Mouse (Mus musculus): Measurements from ENCODE around the gene Olfr1469.
"Not testable (repeated sequence)": the region's sequence is repeated elsewhere in the genome, so short reads cannot be mapped to it uniquely, and the experiment has no call there.

Olfr1469 gene

DNA sequence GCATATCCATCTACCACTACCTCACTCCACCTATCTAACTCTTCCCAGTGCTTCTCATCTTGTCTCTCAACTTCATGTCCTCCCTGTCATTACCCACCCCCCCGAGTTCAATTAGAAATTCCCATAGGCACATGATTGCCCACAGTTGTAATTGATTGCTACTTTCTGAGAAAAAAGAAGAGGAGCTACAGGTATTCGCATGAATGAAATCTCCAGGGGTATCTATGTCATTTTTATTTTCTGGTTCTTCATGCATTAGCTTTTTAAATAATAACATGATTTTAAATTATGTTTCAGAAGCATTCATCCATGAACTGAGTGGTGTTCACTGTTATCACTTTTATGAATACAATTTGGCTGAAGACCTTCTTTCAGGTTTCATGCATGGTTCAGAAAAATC is at the start of gene Olfr1469:
Olfr1469 (plus strand) TSS at position 301 of the 400 bp plus-strand sequence.
- DNase-seq (ENCODE audit: low read depth, low spot score) = no peak

DNA sequence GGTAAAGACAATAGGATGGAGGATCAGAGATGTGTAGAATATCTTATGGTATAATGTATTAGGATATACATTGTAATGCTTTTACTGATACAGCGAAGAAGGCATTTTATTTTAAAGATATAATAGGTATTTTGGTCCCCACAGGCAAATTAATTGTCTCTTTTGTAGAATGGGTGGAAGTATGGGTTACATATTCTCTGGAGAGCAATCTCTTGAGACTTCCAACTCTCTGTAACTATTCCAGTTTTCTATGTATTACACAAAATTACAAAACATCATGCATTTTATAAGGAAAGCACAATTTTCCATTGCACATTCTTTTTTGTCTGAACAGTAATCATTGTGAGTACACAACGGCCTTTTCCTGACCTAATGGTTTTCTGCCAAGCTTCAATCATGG is 45.7 kb upstream of the Olfr1469 start, which contains the start of gene Olfr1467:
Olfr1467 (plus strand) TSS at position 301 of the 400 bp plus-strand sequence.
- DNase-seq (ENCODE audit: low read depth, low spot score) = no peak

DNA sequence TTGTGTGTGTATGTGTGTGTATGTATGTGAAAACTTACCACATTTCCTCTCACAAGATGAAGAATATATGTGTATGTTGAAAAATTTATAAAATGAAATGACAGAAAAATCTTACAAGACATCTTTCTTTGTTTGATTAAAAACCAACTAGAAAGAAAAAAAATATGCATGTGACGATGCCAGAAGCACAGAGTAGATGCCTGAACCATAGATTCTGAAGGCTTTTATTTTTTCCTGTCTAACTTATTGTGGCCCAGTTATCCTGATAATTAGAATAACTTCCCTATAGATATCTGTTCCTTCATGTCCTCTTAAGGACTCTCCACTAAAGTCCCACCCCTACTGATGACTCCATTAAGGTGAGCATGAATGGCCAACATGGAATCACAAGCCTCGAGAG is 35.5 kb downstream of the Olfr1469 start, which contains the start of gene Olfr1471:
Olfr1471 (plus strand) TSS at position 301 of the 400 bp plus-strand sequence.
- not testable (repeated sequence) for DNase-seq (ENCODE audit: low read depth, low spot score)

DNA sequence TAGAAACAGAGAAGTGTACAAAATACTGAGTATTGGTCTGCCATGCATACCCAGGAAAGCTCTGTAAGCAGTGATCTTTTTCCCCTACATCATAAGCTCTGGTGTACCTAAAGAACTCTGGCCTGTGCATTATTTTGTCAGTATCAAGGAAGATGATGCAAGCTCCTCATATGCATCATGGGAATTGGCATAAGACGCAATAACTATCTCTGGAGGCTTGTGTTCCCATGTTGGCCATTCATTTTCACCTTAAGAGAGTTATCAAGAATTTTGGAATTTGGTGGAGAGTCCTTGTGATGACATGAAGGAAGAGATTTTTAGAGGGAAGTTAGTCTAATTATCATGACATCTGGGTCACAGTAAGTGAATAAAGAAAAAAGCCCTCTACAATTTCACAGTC is 48.3 kb downstream of the Olfr1469 start, which contains the start of gene Olfr1472:
Olfr1472 (minus strand) TSS at position 101 of the 400 bp plus-strand sequence.
- no peak for DNase-seq (ENCODE audit: low read depth, low spot score)
